In genomic region chr17:63946772-63947171, GRCm38 (mm10) we compare ENCODE assay signal across 23 mouse cellular contexts.
A peak's percentile ranks its signal among the peaks of the same experiment; 100 is the strongest.
DNase-seq lines count a peak whose midpoint lies in the region; ATAC-seq and TF ChIP-seq lines count a peak whose summit lies in the region.
"Had no signal": no experiment of that assay in that cellular context is flagged by ENCODE, and none has a peak within 500 bp of the region (broad histone marks: within the 10 kb centered on the region; RNA-seq: fewer than 3 reads in every experiment).

No protein-coding gene starts in this region.

- H3K36me3 ChIP-seq in CH12.LX (replicated peaks in 1 of 2; ENCODE audit: control insufficient read depth in 1 of 2, insufficient read depth in 1 of 2, low read length in 1 of 2), result no peaks in the 10 kb centered on the region
- no peaks in the 10 kb centered on the region for H3K36me3 ChIP-seq in ES-E14 (ENCODE audit: control insufficient read depth, insufficient read depth, low read length, poor library complexity, severe bottlenecking)
- no peaks in the 10 kb centered on the region; a peak in 1 of 4 replicates for H3K36me3 ChIP-seq in MEL (ENCODE audit: control insufficient read depth in 1 of 2, insufficient read depth in 2 of 2, low read length in 2 of 2)
- 0 out of 2 replicates have a peak, but pooled peaks cover 3% of the 10 kb centered on the region for H3K36me3 ChIP-seq in kidney, embryonic 16.5 days (ENCODE audit: insufficient read depth, low read length)
- no peaks in the 10 kb centered on the region for H3K36me3 ChIP-seq in forebrain, embryonic 15.5 days

- H3K9me3 ChIP-seq in CH12.LX (replicated peaks; ENCODE audit: low read length) (no peaks in the 10 kb centered on the region), ES-E14 (ENCODE audit: control insufficient read depth, insufficient read depth, low read depth, low read length) (no peaks in the 10 kb centered on the region), MEL (replicated peaks; ENCODE audit: insufficient read depth, low read length) (no peaks in the 10 kb centered on the region)
- no peaks in the 10 kb centered on the region for H3K9me3 ChIP-seq in kidney, embryonic 16.5 days (ENCODE audit: low read length)
- H3K9me3 ChIP-seq in forebrain, embryonic 15.5 days, result no peaks in the 10 kb centered on the region
- H3K9me3 ChIP-seq: G1E had no signal

- dilution Hi-C loops in CH12.LX (cut with MboI; ENCODE audit: extremely low pct_ligation_motif_present, extremely low pct_unique_long_range_greater_than_20kb, low sequenced_read_pairs), result no loop called here

- no peaks in the 10 kb centered on the region for H3K27me3 ChIP-seq in CH12.LX (replicated peaks)
- H3K27me3 ChIP-seq in MEL (ENCODE audit: control insufficient read depth in 1 of 2, insufficient read depth in 2 of 2, low read length in 2 of 2), result no peaks in the 10 kb centered on the region
- H3K27me3 ChIP-seq in kidney, embryonic 16.5 days (ENCODE audit: insufficient read depth, low read length), result no peaks in the 10 kb centered on the region
- H3K27me3 ChIP-seq in forebrain, embryonic 15.5 days, result no peaks in the 10 kb centered on the region
- H3K27me3 ChIP-seq: Patski had no signal

- TF ChIP-seq CTCF in CH12.LX (conservative IDR thresholded peaks at IDR 0.05 in 1 of 2, IDR thresholded peaks at IDR 0.05 in 1 of 2; ENCODE audit: low read depth in 2 of 2, low read length in 2 of 2) (no peak), MEL (IDR thresholded peaks at IDR 0.05 in 2 of 3, conservative IDR thresholded peaks at IDR 0.05 in 1 of 3; ENCODE audit: control insufficient read depth in 1 of 3, insufficient read depth in 1 of 3, low read depth in 2 of 3, low read length in 3 of 3, poor library complexity in 1 of 3, severe bottlenecking in 1 of 3) (no peak)

- H3K4me1 ChIP-seq in CH12.LX (ENCODE audit: control insufficient read depth in 1 of 2, insufficient read depth in 2 of 2) (no peaks in the 10 kb centered on the region; a peak in 1 of 4 replicates), ES-E14 (ENCODE audit: control insufficient read depth in 2 of 2, insufficient read depth in 2 of 2, low read length in 2 of 2, poor library complexity in 1 of 2) (no peaks in the 10 kb centered on the region), MEL (ENCODE audit: control insufficient read depth in 1 of 2, insufficient read depth in 2 of 2, low read length in 2 of 2) (no peaks in the 10 kb centered on the region)
- H3K4me1 ChIP-seq in kidney, embryonic 16.5 days (ENCODE audit: insufficient read depth, low read length), result no peaks in the 10 kb centered on the region
- H3K4me1 ChIP-seq in forebrain, embryonic 15.5 days, result no peaks in the 10 kb centered on the region

- TF ChIP-seq EP300 in CH12.LX (IDR thresholded peaks at IDR 0.05; ENCODE audit: low read length) (no peak), MEL (IDR thresholded peaks at IDR 0.05; ENCODE audit: low read depth in 1 of 2, low read length in 2 of 2) (no peak)

- 92% methylated on average over 2 of the region's 2 CpGs for WGBS in kidney, embryonic 16.5 days
- 93% methylated on average over 2 of the region's 2 CpGs for WGBS in forebrain, embryonic 15.5 days

- no peak overlapping the region for H3K4me3 ChIP-seq in CH12.LX (replicated peaks in 1 of 3; ENCODE audit: low read depth in 2 of 3, low read length in 2 of 3, poor library complexity in 1 of 3)
- H3K4me3 ChIP-seq in ES-E14 (ENCODE audit: insufficient read depth in 1 of 2, low read depth in 1 of 2, low read length in 2 of 2, poor library complexity in 1 of 2, severe bottlenecking in 1 of 2), result no peak overlapping the region
- H3K4me3 ChIP-seq in MEL (ENCODE audit: control insufficient read depth in 1 of 2, insufficient read depth in 1 of 2, low read depth in 2 of 2, low read length in 2 of 2), result no peak overlapping the region
- H3K4me3 ChIP-seq in kidney, embryonic 16.5 days (ENCODE audit: low read length), result no peak overlapping the region
- H3K4me3 ChIP-seq in forebrain, embryonic 15.5 days, result no peak overlapping the region

- H3K79me2 ChIP-seq in CH12.LX (replicated peaks; ENCODE audit: control insufficient read depth, extremely low read depth, insufficient read depth, poor library complexity, severe bottlenecking) (no peaks in the 10 kb centered on the region), MEL (ENCODE audit: control insufficient read depth, insufficient read depth, low read length, poor library complexity) (no peaks in the 10 kb centered on the region)

- H3K27ac ChIP-seq in CH12.LX (ENCODE audit: insufficient read depth, low read depth) (no peak overlapping the region), ES-E14 (ENCODE audit: insufficient read depth, low read depth, low read length, poor library complexity, severe bottlenecking) (no peak overlapping the region), MEL (ENCODE audit: control insufficient read depth, low read depth, low read length) (no peak overlapping the region)
- no peak overlapping the region for H3K27ac ChIP-seq in kidney, embryonic 16.5 days (ENCODE audit: low read length)
- no peak overlapping the region for H3K27ac ChIP-seq in forebrain, embryonic 15.5 days (replicated peaks)

- TF ChIP-seq POLR2A in CH12.LX (IDR thresholded peaks at IDR 0.05; ENCODE audit: low read depth, low read length) (no peak), MEL (IDR thresholded peaks at IDR 0.05; ENCODE audit: control insufficient read depth in 1 of 2, insufficient read depth in 1 of 2, low read depth in 1 of 2, low read length in 2 of 2, poor library complexity in 1 of 2) (no peak)

- no peak for ATAC-seq in kidney, embryonic 16.5 days (ENCODE audit: low FRiP score, low TSS enrichment)
- no peak for ATAC-seq in forebrain, embryonic 15.5 days (replicated peaks)
- ATAC-seq: activated CD4-positive, CD25-positive, alpha-beta regulatory T cell, adult 4 months; CD4-positive, CD25-positive, alpha-beta regulatory T cell, adult 4 months; Patski had no signal

- H3K9ac ChIP-seq in CH12.LX (ENCODE audit: insufficient read depth, low read depth), result no peak overlapping the region
- H3K9ac ChIP-seq in ES-E14 (ENCODE audit: insufficient read depth, low read depth, low read length, poor library complexity, severe bottlenecking), result no peak overlapping the region
- H3K9ac ChIP-seq in MEL (ENCODE audit: control insufficient read depth, low read depth, low read length, poor library complexity, severe bottlenecking), result no peak overlapping the region
- no peak overlapping the region for H3K9ac ChIP-seq in kidney, embryonic 16.5 days (replicated peaks; ENCODE audit: low read length)
- no peak overlapping the region for H3K9ac ChIP-seq in forebrain, embryonic 15.5 days (replicated peaks)

- no peak overlapping the region for H3K4me2 ChIP-seq in CH12.LX (ENCODE audit: insufficient read depth, low read depth, poor library complexity, severe bottlenecking)
- H3K4me2 ChIP-seq in kidney, embryonic 16.5 days (replicated peaks; ENCODE audit: low read depth, low read length), result no peak overlapping the region
- H3K4me2 ChIP-seq in forebrain, embryonic 15.5 days (replicated peaks), result no peak overlapping the region

- DNase-seq in CH12.LX (ENCODE audit: extremely low read depth), result no peak
- DNase-seq in ES-E14 (ENCODE audit: low read depth, low spot score), result no peak
- DNase-seq in MEL (ENCODE audit: low read depth, low spot score), result no peak
- DNase-seq in frontal cortex, postnatal 36 days (ENCODE audit: low spot score in 2 of 2), result no peak
- DNase-seq: adrenal gland, adult 2 months; adrenal gland, adult 8-10 months; adrenal gland, postnatal 10 days; adrenal gland, postnatal 14 days; adrenal gland, postnatal 25 days; adrenal gland, postnatal 36 days; B cell, adult 2 months; cerebellum, adult 11 months; cerebellum, adult 11-12 months; cerebellum, adult 18-20 months; cerebellum, adult 2 months; cerebellum, adult 8-10 months; cerebellum, adult 9-10 months had no signal

- in situ Hi-C loops in CH12.LX (cut with MboI; ENCODE audit: low pct_ligation_motif_present, low pct_unique_long_range_greater_than_20kb, low sequenced_read_pairs) (no loop called here), ES-E14 (cut with MboI; ENCODE audit: low sequenced_read_pairs in 2 of 2, unreplicated experiment in 2 of 2) (no loop called here)

- TF ChIP-seq RAD21 in CH12.LX (IDR thresholded peaks at IDR 0.05; ENCODE audit: low read depth, low read length) (no peak), MEL (IDR thresholded peaks at IDR 0.05; ENCODE audit: low read depth, low read length) (no peak)

TF ChIP-seq in CH12.LX, 34 proteins besides CTCF, POLR2A, EP300 and RAD21:
- no peak for TF ChIP-seq MXI1 (IDR thresholded peaks at IDR 0.05; ENCODE audit: low read depth, low read length)
- TF ChIP-seq PAX5 (IDR thresholded peaks at IDR 0.05; ENCODE audit: low read length), result no peak
- TF ChIP-seq MAFK (IDR thresholded peaks at IDR 0.05; ENCODE audit: insufficient replicate concordance, low read length), result peak; percentile 79
- no peak for TF ChIP-seq GABPA (IDR thresholded peaks at IDR 0.05; ENCODE audit: insufficient replicate concordance, low read depth, low read length)
- TF ChIP-seq KAT2A (IDR thresholded peaks at IDR 0.05; ENCODE audit: insufficient replicate concordance, low read length), result no peak
- TF ChIP-seq JUN (IDR thresholded peaks at IDR 0.05; ENCODE audit: insufficient read depth, low read depth, low read length), result no peak
- no peak for TF ChIP-seq HCFC1 (IDR thresholded peaks at IDR 0.05; ENCODE audit: low read depth, low read length)

TF ChIP-seq in ES-E14, 5 proteins besides CTCF, POLR2A, EP300 and RAD21:
- TF ChIP-seq HCFC1 (IDR thresholded peaks at IDR 0.05; ENCODE audit: borderline replicate concordance, insufficient read depth, low read length) (no peak), MAFK (IDR thresholded peaks at IDR 0.05; ENCODE audit: insufficient read depth, low read depth, low read length) (peak; percentile 52)

TF ChIP-seq in MEL, 35 proteins besides CTCF, POLR2A, EP300 and RAD21:
- TF ChIP-seq MAZ (IDR thresholded peaks at IDR 0.05; ENCODE audit: low read depth, low read length), result no peak
- TF ChIP-seq MAFK (IDR thresholded peaks at IDR 0.05; ENCODE audit: borderline replicate concordance, low read depth, low read length), result peak; percentile 71

Comparison
In these comparisons a context has a peak if more than half of its experiments do, and no peak if none do; other contexts are left out.
1. Of the 35 proteins assayed by ChIP-seq in both MEL and CH12.LX: peak only in MEL: none; only in CH12.LX: none; in both: MAFK; in neither: 34.